Mouse (Mus musculus): ENCODE data around the gene Nod1.

Nod1 gene

GRCm38 (mm10) chr6:54941149-54941548, 31.3 kb downstream of the Nod1 start:
- no peak for DNase-seq (ENCODE audit: low read depth, low spot score)

GRCm38 (mm10) chr6:54940126-54940525, 32.3 kb downstream of the Nod1 start:
- no peak for DNase-seq (ENCODE audit: low read depth, low spot score)

GRCm38 (mm10) chr6:54939631-54940030, 32.8 kb downstream of the Nod1 start:
- DNase-seq (ENCODE audit: low read depth, low spot score), result no peak

- no peak for DNase-seq (ENCODE audit: low read depth, low spot score)
Measured at GRCm38 (mm10) chr6:54936496-54936895, 35.9 kb downstream of the Nod1 start.

- no peak for DNase-seq (ENCODE audit: low read depth, low spot score)
Measured at GRCm38 (mm10) chr6:54934930-54935329, 37.5 kb downstream of the Nod1 start.

- DNase-seq (ENCODE audit: low read depth, low spot score), result no peak
Measured at GRCm38 (mm10) chr6:54934313-54934712, 38.1 kb downstream of the Nod1 start.

- no peak for DNase-seq (ENCODE audit: low read depth, low spot score)
Measured at GRCm38 (mm10) chr6:54933866-54934265, 38.5 kb downstream of the Nod1 start.

GRCm38 (mm10) chr6:54933216-54933615, 39.2 kb downstream of the Nod1 start:
- DNase-seq (ENCODE audit: low read depth, low spot score), result no peak

GRCm38 (mm10) chr6:54932526-54932925, 39.9 kb downstream of the Nod1 start:
- DNase-seq (ENCODE audit: low read depth, low spot score), result no peak

- no peak for DNase-seq (ENCODE audit: low read depth, low spot score)
Measured at GRCm38 (mm10) chr6:54931641-54932040, 40.8 kb downstream of the Nod1 start.

GRCm38 (mm10) chr6:54927946-54928345, 44.5 kb downstream of the Nod1 start:
- no peak for DNase-seq (ENCODE audit: low read depth, low spot score)

GRCm38 (mm10) chr6:54926899-54927298, 45.5 kb downstream of the Nod1 start:
- no peak for DNase-seq (ENCODE audit: low read depth, low spot score)

- DNase-seq (ENCODE audit: low read depth, low spot score), result no peak
Measured at GRCm38 (mm10) chr6:54925736-54926440, 46.5 kb downstream of the Nod1 start.

GRCm38 (mm10) chr6:54924538-54924937, 47.9 kb downstream of the Nod1 start:
- no peak for DNase-seq (ENCODE audit: low read depth, low spot score)

GRCm38 (mm10) chr6:54918521-54918920, 53.9 kb downstream of the Nod1 start:
- DNase-seq (ENCODE audit: low read depth, low spot score), result no peak

GRCm38 (mm10) chr6:54917523-54917922, 54.9 kb downstream of the Nod1 start:
- no peak for DNase-seq (ENCODE audit: low read depth, low spot score)

- DNase-seq (ENCODE audit: low read depth, low spot score), result no peak
Measured at GRCm38 (mm10) chr6:54916941-54917340, 55.5 kb downstream of the Nod1 start.

- no peak for DNase-seq (ENCODE audit: low read depth, low spot score)
Measured at GRCm38 (mm10) chr6:54916163-54916562, 56.2 kb downstream of the Nod1 start.

GRCm38 (mm10) chr6:54914977-54915376, 57.4 kb downstream of the Nod1 start:
- no peak for DNase-seq (ENCODE audit: low read depth, low spot score)

- no peak for DNase-seq (ENCODE audit: low read depth, low spot score)
Measured at GRCm38 (mm10) chr6:54906053-54907040, 66.1 kb downstream of the Nod1 start.

- no peak for DNase-seq (ENCODE audit: low read depth, low spot score)
Measured at GRCm38 (mm10) chr6:54902547-54902946, 69.9 kb downstream of the Nod1 start.

- no peak for DNase-seq (ENCODE audit: low read depth, low spot score)
Measured at GRCm38 (mm10) chr6:54900256-54900655, 72.2 kb downstream of the Nod1 start.

GRCm38 (mm10) chr6:54891384-54891783, 81.0 kb downstream of the Nod1 start:
- no peak for DNase-seq (ENCODE audit: low read depth, low spot score)

Data from brain, embryonic 18.5 days (tissue).